Mouse (Mus musculus): ENCODE measurements around the gene Tnnt3. TPM values are rescaled to one million over a fixed set of nuclear protein-coding genes. Genes with fewer than 3 reads are reported as not detected.

Gene Tnnt3
- polyA plus RNA-seq, 2 experiments, result 114 to 183 TPM

GRCm38 (mm10) chr7:142553417-142554335 lies 55.0 kb downstream of the Tnnt3 start:
- Histone ChIP-seq H3K9me3 (ENCODE audit: control insufficient read depth, low read length) (no peaks in the 10 kb centered on the region), H3K4me3 (replicated peaks; ENCODE audit: low read length) (no peak overlapping the region), H3K36me3 (ENCODE audit: control insufficient read depth, insufficient read depth, low read length) (no peaks in the 10 kb centered on the region), H3K4me2 (replicated peaks; ENCODE audit: low read depth, low read length, severe bottlenecking) (peak overlapping the region; percentile 13; the same call in 1 of the 2 replicates), H3K4me1 (ENCODE audit: control insufficient read depth, insufficient read depth, low read length) (peaks cover 46% of the 10 kb centered on the region), H3K27ac (replicated peaks; ENCODE audit: low read depth, low read length) (peak overlapping the region; percentile 95), H3K27me3 (ENCODE audit: control insufficient read depth, insufficient read depth, low read length) (no peaks in the 10 kb centered on the region), H3K9ac (ENCODE audit: low read depth, low read length, severe bottlenecking) (0 out of 2 replicates have a peak overlapping the region, but pooled peaks have one; percentile 12)
- WGBS, result 7% methylated on average over 11 of the region's 11 CpGs
- no peak for TF ChIP-seq POLR2A (IDR thresholded peaks at IDR 0.05; ENCODE audit: borderline replicate concordance, extremely low read depth, insufficient read depth, insufficient read length)
- DNase-seq (ENCODE audit: low spot score) (peak; percentile 67), ATAC-seq (ENCODE audit: low FRiP score, low read depth) (peak; percentile 35)

- DNase-seq (ENCODE audit: low spot score), result peak; percentile 68
- H3K36me3 ChIP-seq (ENCODE audit: control insufficient read depth, insufficient read depth, low read length), result no peaks in the 10 kb centered on the region
- H3K27ac ChIP-seq (replicated peaks; ENCODE audit: low read depth, low read length), result peak overlapping the region; percentile 95
- no peaks in the 10 kb centered on the region for H3K9me3 ChIP-seq (ENCODE audit: control insufficient read depth, low read length)
- no peak overlapping the region for H3K4me3 ChIP-seq (replicated peaks; ENCODE audit: low read length)
- H3K9ac ChIP-seq (ENCODE audit: low read depth, low read length, severe bottlenecking), result no peak overlapping the region
- H3K4me1 ChIP-seq (ENCODE audit: control insufficient read depth, insufficient read depth, low read length), result peaks cover 51% of the 10 kb centered on the region
- no peak for TF ChIP-seq POLR2A (IDR thresholded peaks at IDR 0.05; ENCODE audit: borderline replicate concordance, extremely low read depth, insufficient read depth, insufficient read length)
- no peak for ATAC-seq (ENCODE audit: low FRiP score, low read depth)
- 11% methylated on average over 1 of the region's 1 CpGs for WGBS
- H3K27me3 ChIP-seq (ENCODE audit: control insufficient read depth, insufficient read depth, low read length), result no peaks in the 10 kb centered on the region
- no peak overlapping the region for H3K4me2 ChIP-seq (replicated peaks; ENCODE audit: low read depth, low read length, severe bottlenecking)
Measured at GRCm38 (mm10) chr7:142554625-142555024, 56.0 kb downstream of the Tnnt3 start.

GRCm38 (mm10) chr7:142555366-142556088 lies 56.9 kb downstream of the Tnnt3 start:
- no peak for DNase-seq (ENCODE audit: low spot score)
- 74% methylated on average over 8 of the region's 8 CpGs for WGBS
- Histone ChIP-seq H3K4me1 (ENCODE audit: control insufficient read depth, insufficient read depth, low read length) (peaks cover 60% of the 10 kb centered on the region), H3K4me3 (replicated peaks; ENCODE audit: low read length) (no peak overlapping the region), H3K9ac (ENCODE audit: low read depth, low read length, severe bottlenecking) (no peak overlapping the region), H3K4me2 (replicated peaks; ENCODE audit: low read depth, low read length, severe bottlenecking) (no peak overlapping the region), H3K36me3 (ENCODE audit: control insufficient read depth, insufficient read depth, low read length) (no peaks in the 10 kb centered on the region), H3K27me3 (ENCODE audit: control insufficient read depth, insufficient read depth, low read length) (no peaks in the 10 kb centered on the region), H3K27ac (replicated peaks; ENCODE audit: low read depth, low read length) (peak overlapping the region; percentile 95; the same call in 1 of the 2 replicates), H3K9me3 (ENCODE audit: control insufficient read depth, low read length) (no peaks in the 10 kb centered on the region)
- no peak for TF ChIP-seq POLR2A (IDR thresholded peaks at IDR 0.05; ENCODE audit: borderline replicate concordance, extremely low read depth, insufficient read depth, insufficient read length)
- no peak for ATAC-seq (ENCODE audit: low FRiP score, low read depth)

- Histone ChIP-seq H3K9ac (ENCODE audit: low read depth, low read length, severe bottlenecking) (no peak overlapping the region), H3K36me3 (ENCODE audit: control insufficient read depth, insufficient read depth, low read length) (no peaks in the 10 kb centered on the region), H3K27ac (replicated peaks; ENCODE audit: low read depth, low read length) (no peak overlapping the region), H3K27me3 (ENCODE audit: control insufficient read depth, insufficient read depth, low read length) (no peaks in the 10 kb centered on the region), H3K4me2 (replicated peaks; ENCODE audit: low read depth, low read length, severe bottlenecking) (no peak overlapping the region), H3K4me3 (replicated peaks; ENCODE audit: low read length) (no peak overlapping the region), H3K9me3 (ENCODE audit: control insufficient read depth, low read length) (no peaks in the 10 kb centered on the region), H3K4me1 (ENCODE audit: control insufficient read depth, insufficient read depth, low read length) (peaks cover 63% of the 10 kb centered on the region)
- DNase-seq (ENCODE audit: low spot score) (no peak), ATAC-seq (ENCODE audit: low FRiP score, low read depth) (no peak)
- WGBS, result 77% methylated on average over 2 of the region's 2 CpGs
- TF ChIP-seq POLR2A (IDR thresholded peaks at IDR 0.05; ENCODE audit: borderline replicate concordance, extremely low read depth, insufficient read depth, insufficient read length), result no peak
Measured at GRCm38 (mm10) chr7:142556089-142556476, 57.4 kb downstream of the Tnnt3 start.

GRCm38 (mm10) chr7:142557696-142558095 lies 59.1 kb downstream of the Tnnt3 start:
- TF ChIP-seq POLR2A (IDR thresholded peaks at IDR 0.05; ENCODE audit: borderline replicate concordance, extremely low read depth, insufficient read depth, insufficient read length), result no peak
- H3K27ac ChIP-seq (replicated peaks; ENCODE audit: low read depth, low read length), result no peak overlapping the region
- no peak overlapping the region for H3K4me3 ChIP-seq (replicated peaks; ENCODE audit: low read length)
- 48% methylated on average over 6 of the region's 6 CpGs for WGBS
- H3K4me1 ChIP-seq (ENCODE audit: control insufficient read depth, insufficient read depth, low read length), result peaks cover 60% of the 10 kb centered on the region
- no peak overlapping the region for H3K9ac ChIP-seq (ENCODE audit: low read depth, low read length, severe bottlenecking)
- H3K27me3 ChIP-seq (ENCODE audit: control insufficient read depth, insufficient read depth, low read length), result no peaks in the 10 kb centered on the region
- H3K9me3 ChIP-seq (ENCODE audit: control insufficient read depth, low read length), result no peaks in the 10 kb centered on the region
- ATAC-seq (ENCODE audit: low FRiP score, low read depth), result no peak
- H3K36me3 ChIP-seq (ENCODE audit: control insufficient read depth, insufficient read depth, low read length), result no peaks in the 10 kb centered on the region
- H3K4me2 ChIP-seq (replicated peaks; ENCODE audit: low read depth, low read length, severe bottlenecking), result no peak overlapping the region
- DNase-seq (ENCODE audit: low spot score), result no peak

Measured in limb, embryonic 14.5 days (tissue).